Mouse (Mus musculus) spleen, adult 18-20 months (tissue): ENCODE results near the gene Lats1.
"Not testable (repeated sequence)": the region's sequence is repeated elsewhere in the genome, so short reads cannot be mapped to it uniquely, and the experiment has no call there.

Experiments
- DNase-seq, 2 experiments: peaks; one replicate each; pipeline ENCODE4 v3.0.0; 2022; ENCODE audit warnings: mixed read lengths in 2 of 2

Lats1 gene

DNA sequence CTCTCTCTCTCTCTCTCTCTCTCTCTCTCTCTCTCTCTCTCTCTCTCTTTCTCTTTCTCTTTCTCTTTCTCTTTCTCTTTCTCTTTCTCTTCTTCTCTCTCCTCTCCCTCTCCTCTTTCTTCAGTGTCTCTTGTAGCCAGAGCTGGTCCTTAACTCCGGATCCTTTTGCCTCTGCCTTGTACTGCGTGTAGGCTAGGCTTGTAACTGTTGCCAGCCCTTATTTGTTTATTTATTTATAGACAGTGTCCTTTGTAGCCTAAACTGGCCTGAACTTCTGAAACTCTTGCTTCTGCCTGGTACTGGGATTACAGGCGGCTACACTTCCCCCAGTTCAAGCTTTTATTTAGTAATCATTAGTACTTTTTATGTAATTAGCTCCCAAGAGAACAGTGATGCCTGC is 46.0 kb downstream of the Lats1 start:
- no peak for DNase-seq

DNA sequence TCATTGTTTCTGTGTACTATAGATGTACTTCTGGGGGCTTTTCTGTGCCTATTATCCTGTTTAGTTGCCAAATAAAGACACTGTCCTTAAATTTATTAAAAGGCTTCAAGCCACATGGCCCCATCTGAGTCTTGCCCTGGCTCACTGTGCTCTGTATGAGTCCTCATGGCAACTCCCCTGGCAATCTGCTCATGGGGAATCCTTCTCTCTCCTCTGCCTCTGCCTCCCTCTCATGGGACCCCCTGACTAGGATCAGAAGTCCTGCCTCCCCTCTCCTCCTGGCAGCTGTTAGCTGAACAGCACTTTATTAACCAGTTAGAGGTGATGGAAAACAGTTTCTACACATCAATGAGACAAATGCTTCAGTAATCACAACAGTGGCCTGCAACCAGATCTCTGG is 50.6 kb downstream of the Lats1 start:
- DNase-seq, result no peak

DNA sequence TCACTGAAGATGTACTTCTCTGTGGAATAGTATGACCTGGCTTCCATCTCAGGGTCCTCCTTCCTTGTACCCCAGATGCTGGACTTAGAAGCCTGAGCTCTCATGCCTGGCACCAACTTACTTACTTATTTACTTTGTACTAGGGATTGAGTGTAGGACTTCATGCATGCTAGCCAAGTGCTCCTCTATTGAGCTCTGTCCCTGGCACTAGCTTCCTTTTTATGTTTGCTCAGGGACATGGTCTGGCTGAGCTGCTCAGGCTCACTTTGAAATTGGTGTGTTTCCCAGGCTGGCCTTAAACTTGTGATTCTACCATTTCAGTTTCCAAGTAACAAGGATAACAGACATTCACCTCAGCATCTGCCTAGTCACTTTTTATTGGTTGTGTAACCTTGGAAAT is 56.1 kb downstream of the Lats1 start:
- DNase-seq, result no peak

GRCm38 (mm10) chr10:7737914-7738313 is 56.9 kb downstream of the Lats1 start:
- no peak for DNase-seq

- DNase-seq, result not testable (repeated sequence)
These were observed 64.5 kb downstream of the Lats1 start for GRCm38 (mm10) chr10:7745528-7745927.

DNA sequence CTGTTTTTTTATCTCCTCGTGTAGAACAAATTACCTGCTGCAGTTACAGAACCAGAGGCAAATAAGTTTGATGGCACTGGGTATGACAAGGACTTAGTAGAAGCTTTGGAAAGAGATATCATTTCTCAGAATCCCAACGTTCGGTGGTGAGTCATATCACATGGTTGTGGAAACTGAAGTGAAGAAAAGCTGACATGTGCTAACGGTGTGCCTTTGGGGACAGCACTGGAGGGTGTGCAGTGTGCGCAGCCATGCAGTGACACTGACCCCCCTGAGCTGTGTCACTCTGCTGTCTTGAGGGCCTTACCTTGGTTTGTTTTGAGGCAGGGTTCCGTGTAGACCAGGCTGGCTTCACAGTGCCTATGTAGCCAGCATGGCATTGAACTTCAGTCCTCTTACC is 67.7 kb downstream of the Lats1 start:
- no peak for DNase-seq

GRCm38 (mm10) chr10:7757544-7757943 is 76.5 kb downstream of the Lats1 start:
- no peak for DNase-seq
